Mouse (Mus musculus): ENCODE data around the gene Tor1a. TPM values are rescaled to one million over a fixed set of nuclear protein-coding genes. Genes with fewer than 3 reads are reported as not detected.

Gene Tor1a
- 31.2 and 38.0 TPM in 2 replicates for polyA plus RNA-seq (2015; fragmentation: Nextera tagmentation; extraction: Ambion mirVana)

DNA sequence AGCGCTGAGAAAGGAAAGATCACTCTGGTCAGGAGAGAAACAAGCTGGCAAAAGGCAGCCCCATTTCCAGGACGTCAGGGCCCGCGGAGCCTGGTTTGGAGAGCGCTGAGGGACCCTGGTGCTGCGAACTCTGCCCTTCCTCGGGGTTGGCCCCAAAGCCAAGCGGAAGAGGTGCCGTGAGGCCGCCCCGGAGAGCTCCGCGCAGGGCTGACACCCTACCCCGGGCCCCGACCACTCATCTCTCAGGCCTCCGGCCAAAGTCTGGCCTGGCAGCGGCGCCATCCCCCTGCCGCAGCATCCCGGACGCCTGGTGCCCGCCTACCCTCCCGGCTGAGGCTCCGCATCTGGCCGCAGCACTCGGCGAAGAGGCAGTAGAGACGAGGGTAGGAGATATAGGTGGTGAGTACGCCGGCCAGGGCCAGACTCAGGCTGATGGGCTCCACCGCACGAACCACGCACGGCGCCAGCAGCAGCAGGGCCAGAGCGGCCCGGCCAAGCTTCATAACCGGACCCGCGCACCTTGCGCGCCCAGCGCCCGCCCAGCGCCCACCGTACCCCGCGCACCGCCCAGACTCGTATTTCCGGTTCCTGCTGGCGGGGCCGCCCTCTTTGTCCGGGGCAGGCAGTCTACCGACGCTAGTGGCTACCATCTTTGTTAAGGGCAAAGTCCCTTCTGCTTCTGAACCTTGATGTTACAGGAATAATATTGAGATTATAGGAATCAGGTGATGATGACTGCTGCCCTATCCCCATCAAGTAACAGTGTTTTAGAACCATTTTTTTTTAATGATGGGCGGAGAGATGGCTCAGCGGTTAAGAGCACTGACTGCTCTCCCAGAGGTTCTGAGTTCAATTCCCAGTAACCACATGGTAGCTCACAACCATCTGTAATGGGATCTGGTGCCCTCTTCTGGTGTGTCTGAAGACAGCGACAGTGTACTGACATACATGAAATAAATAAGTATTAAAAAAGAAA is at the start of gene Tor1a:
Tor1a (minus strand) TSS at position 582 of the 976 bp plus-strand sequence.

DNA sequence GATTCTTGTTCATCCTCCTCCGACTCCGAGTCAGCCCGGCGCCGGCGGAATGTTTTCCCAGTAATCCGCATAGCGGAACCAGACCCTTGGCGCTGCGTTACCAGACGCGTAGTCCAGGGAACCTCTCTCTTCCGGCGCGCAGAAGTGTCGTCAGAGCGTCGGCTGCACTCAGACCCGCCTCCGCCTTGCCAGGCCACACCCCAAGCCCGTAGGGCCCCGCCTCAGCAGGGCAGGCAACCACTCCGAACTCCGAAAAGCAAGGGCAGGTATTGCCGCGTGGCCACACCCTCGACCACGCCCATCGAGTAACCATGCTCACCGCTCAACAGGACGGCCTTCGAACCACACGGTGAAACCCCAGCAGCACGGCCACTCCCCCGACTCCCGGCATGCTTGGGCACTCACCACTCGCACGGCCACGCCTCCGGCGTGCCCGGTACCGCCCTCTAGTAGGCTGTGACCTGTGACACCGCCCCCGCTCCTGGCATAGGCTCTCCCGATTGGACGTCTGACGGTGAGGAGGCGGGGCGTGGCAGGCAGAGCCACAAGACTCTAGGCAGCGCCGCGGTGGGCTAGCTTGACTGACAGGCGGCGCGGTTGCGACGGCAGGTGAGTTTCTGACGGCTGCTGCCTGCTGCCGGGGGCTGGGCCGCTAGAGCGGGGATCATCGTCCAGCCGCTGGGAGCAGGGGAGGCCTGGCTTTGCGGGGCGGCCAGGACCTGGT is 14.2 kb upstream of the Tor1a start, which contains the start of the genes BC005624 and Usp20:
BC005624 (minus strand) TSS at position 412 of the 724 bp plus-strand sequence.
Usp20 (plus strand) TSS at position 490 of the 724 bp plus-strand sequence.

DNA sequence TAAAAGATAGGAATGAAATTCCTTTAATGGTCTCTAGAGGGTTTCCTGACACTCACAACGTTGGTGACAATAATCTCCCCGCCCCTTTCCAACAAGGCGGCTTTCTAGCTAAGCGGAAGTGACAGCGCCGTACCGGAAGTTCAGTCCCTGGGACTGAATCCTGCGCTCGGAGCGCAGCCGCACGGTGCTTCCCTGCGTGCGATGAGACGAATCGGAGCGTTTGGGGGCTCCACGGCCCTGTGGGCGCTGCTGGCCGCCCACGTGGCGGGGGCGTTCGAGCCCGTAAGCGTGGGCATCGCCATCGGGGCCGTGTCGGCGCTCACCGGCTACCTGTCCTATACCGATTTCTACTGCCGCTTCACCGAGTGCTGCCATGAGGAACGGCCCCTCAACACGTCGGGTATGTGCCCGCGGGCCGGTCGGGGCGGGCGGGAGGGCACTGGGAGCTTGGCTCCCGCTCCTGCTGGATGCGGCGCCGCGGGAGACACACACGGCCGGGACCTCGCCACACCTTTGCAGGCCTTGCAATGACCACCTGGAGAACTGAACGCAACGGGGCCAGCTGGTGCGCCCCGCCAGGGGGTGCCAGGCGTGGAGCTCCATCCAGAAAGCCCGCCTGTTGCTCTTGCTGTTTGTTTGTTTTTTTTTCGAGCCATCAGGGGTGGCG is 14.8 kb downstream of the Tor1a start, which contains the start of gene Tor1b:
Tor1b (plus strand) TSS at position 136 of the 667 bp plus-strand sequence.

DNA sequence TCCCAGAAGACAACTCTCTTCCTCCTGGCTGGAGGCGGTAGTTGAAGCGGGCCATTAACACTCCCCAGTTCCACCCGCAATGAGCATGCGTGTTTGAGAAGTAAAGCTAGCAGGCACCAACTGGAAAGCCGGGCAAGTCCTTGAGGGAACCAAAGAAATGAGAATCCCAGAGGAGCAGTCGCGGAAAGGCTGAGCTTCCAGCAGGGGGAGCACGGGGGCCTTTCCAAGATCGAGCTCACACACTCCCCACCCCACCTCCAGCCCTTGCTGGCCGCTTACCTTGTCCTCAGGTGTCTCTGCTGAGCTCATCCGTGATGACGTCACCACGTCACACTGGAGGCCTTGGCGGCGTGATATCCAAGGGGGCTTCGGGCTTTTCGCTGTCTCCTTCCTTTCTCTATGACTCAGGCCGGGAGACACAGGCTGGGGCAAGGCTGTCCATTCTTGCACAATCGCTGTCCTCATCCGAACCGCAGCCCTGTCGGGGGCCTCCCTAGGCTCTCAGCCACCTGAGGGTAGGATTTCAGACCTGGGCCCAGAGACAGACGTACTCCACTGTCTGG is 38.2 kb downstream of the Tor1a start, which contains the start of gene Ptges:
Ptges (minus strand) TSS at position 381 of the 563 bp plus-strand sequence.

Other genes starting within 250 kb of the Tor1a start
- 0.40 and 0.45 TPM in 2 replicates for gene 1700001O22Rik, start 164.3 kb downstream of the Tor1a start, polyA plus RNA-seq (2015; fragmentation: Nextera tagmentation; extraction: Ambion mirVana)
- gene Ntmt1, start 160.1 kb downstream of the Tor1a start, polyA plus RNA-seq (2015; fragmentation: Nextera tagmentation; extraction: Ambion mirVana) = 49.0 and 52.9 TPM in 2 replicates
- 11.8 and 11.9 TPM in 2 replicates for gene Asb6, start 137.6 kb downstream of the Tor1a start, polyA plus RNA-seq (2015; fragmentation: Nextera tagmentation; extraction: Ambion mirVana)
- gene Prrx2, start 133.0 kb downstream of the Tor1a start, polyA plus RNA-seq (2015; fragmentation: Nextera tagmentation; extraction: Ambion mirVana) = 4.6 and 7.1 TPM in 2 replicates
- gene Ptges, start 38.1 kb downstream of the Tor1a start, polyA plus RNA-seq (2015; fragmentation: Nextera tagmentation; extraction: Ambion mirVana) = 2.4 and 6.2 TPM in 2 replicates
- 19.9 and 22.2 TPM in 2 replicates for gene Tor1b, start 15.0 kb downstream of the Tor1a start, polyA plus RNA-seq (2015; fragmentation: Nextera tagmentation; extraction: Ambion mirVana)
- 23.5 and 27.6 TPM in 2 replicates for gene BC005624, start 14.3 kb upstream of the Tor1a start, polyA plus RNA-seq (2015; fragmentation: Nextera tagmentation; extraction: Ambion mirVana)
- gene Usp20, start 14.3 kb upstream of the Tor1a start, polyA plus RNA-seq (2015; fragmentation: Nextera tagmentation; extraction: Ambion mirVana) = 29.0 and 33.6 TPM in 2 replicates
- gene Fnbp1, start 174.1 kb upstream of the Tor1a start, polyA plus RNA-seq (2015; fragmentation: Nextera tagmentation; extraction: Ambion mirVana) = 5.7 and 7.2 TPM in 2 replicates
- gene Gpr107, start 184.4 kb upstream of the Tor1a start, polyA plus RNA-seq (2015; fragmentation: Nextera tagmentation; extraction: Ambion mirVana) = 18.4 and 20.4 TPM in 2 replicates

All from skeletal muscle tissue, postnatal 0 days (tissue).